Mouse (Mus musculus) forebrain, embryonic 14.5 days (tissue): ENCODE measurements around the gene Tert. TPM values are rescaled to one million over a fixed set of nuclear protein-coding genes. Genes with fewer than 3 reads are reported as not detected.

ENCODE experiments used
- ATAC-seq: fragments of 200-750 bp; cut with Nextera tagmentation; 2 replicates; pipeline ENCODE4 v1.8.0; 2017; ENCODE audit warnings: mild to moderate bottlenecking, moderate library complexity
- DNase-seq: peaks from one replicate; pipeline ENCODE4 v3.0.0-alpha.2; 2015; ENCODE audit warnings: low spot score
- H3K27ac ChIP-seq: fragments of 300-500 bp; sonication (generic); 2 replicates; pipeline ENCODE4 v1.5.1; 2014; ENCODE audit warnings: low read depth, mild to moderate bottlenecking, control low read depth, low read length, moderate library complexity
- H3K27me3 ChIP-seq: fragments of 300-500 bp; sonication (generic); replicated peaks from 2 replicates; pipeline ENCODE4 v1.6.1; 2014; ENCODE audit warnings: low read length, control low read depth, mixed read lengths; ENCODE audit not compliant: control insufficient read depth, insufficient read depth
- H3K36me3 ChIP-seq: fragments of 300-500 bp; sonication (generic); 2 replicates; pipeline ENCODE4 v1.6.1; 2014; ENCODE audit warnings: low read length, control low read depth; ENCODE audit not compliant: control insufficient read depth, insufficient read depth
- H3K4me1 ChIP-seq: fragments of 300-500 bp; sonication (generic); 2 replicates; pipeline ENCODE4 v1.6.1; 2014; ENCODE audit warnings: antibody characterized with exemption, low read length, control low read depth; ENCODE audit not compliant: control insufficient read depth, insufficient read depth
- H3K4me2 ChIP-seq: fragments of 300-500 bp; sonication (generic); 2 replicates; pipeline ENCODE4 v1.6.1; 2014; ENCODE audit warnings: mild to moderate bottlenecking, control low read depth, low read length
- H3K4me3 ChIP-seq: fragments of 300-500 bp; sonication (generic); 2 replicates; pipeline ENCODE4 v1.5.1; 2014; ENCODE audit warnings: low read depth, low read length, control low read depth
- H3K9ac ChIP-seq: fragments of 300-500 bp; sonication (generic); 2 replicates; pipeline ENCODE4 v1.6.1; 2014; ENCODE audit warnings: mild to moderate bottlenecking, low read length, control low read depth, moderate library complexity
- H3K9me3 ChIP-seq: fragments of 300-500 bp; sonication (generic); replicated peaks from 2 replicates; pipeline ENCODE4 v1.6.1; 2016; ENCODE audit warnings: low read length, control low read depth, mixed read lengths; ENCODE audit not compliant: control insufficient read depth
- WGBS: fragments of 180-500 bp; shearing (Covaris S2); extraction: QIAGEN DNeasy Blood & Tissue Kit; methylation state at CpG from one replicate; pipeline ENCODE4 v1.1.7; 2014; 5-methylcytosine and 5-hydroxymethylcytosine counted together
- polyA plus RNA-seq: library from polyadenylated mRNA; unstranded; fragments of >200 nt; fragmentation: Nextera tagmentation; extraction: Ambion mirVana; gene quantifications from 2 replicates; pipeline ENCODE4 v1.2.1, GENCODE M21; 2014

Gene Tert
- polyA plus RNA-seq, 1 experiment from 2014 or later: 1.8 TPM

DNA sequence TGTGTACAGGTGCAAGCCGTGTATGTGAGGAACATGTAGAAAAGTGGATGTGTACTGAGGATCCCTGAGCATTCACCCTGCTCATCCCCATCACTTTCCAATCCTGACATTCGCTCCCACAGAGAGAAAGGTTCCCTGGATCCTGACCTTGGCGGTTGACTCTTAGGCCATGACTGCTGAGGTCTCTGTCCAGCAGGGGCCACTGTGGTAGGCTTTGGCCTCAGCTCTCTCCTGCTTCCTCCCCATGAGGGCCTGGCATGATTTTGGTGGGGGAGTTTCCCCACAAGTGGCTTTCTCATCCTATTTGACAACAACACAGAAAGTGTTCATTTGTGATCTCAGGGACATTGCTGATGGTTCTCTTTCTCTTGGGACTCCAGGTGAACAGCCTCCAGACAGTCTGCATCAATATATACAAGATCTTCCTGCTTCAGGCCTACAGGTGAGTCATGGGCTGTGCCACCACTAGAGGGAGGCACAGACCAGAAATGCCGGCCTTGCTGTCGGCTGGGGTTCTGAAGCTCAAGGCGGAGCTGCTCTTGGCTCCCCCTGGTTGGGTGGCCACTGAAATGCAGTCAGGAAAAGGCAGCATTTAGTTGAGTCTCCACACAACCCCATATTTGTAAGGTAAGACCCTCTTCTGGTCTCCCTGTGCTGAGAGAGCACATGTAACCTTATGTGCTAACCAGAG lies 19.8 kb downstream of the Tert start:
- H3K36me3 ChIP-seq: no peaks in the 10 kb centered on the region
- H3K9ac ChIP-seq: no peak overlapping the region
- no peak overlapping the region for H3K27ac ChIP-seq
- H3K9me3 ChIP-seq: no peaks in the 10 kb centered on the region
- no peaks in the 10 kb centered on the region for H3K4me1 ChIP-seq
- peak; percentile 66; the same call in 1 of the 2 replicates for ATAC-seq
- WGBS: 40% methylated on average over 6 of the region's 6 CpGs
- DNase-seq: peak; percentile 60
- no peak overlapping the region for H3K4me2 ChIP-seq
- H3K4me3 ChIP-seq: no peak overlapping the region
- no peaks in the 10 kb centered on the region for H3K27me3 ChIP-seq

- Histone ChIP-seq H3K4me3 (no peak overlapping the region), H3K4me2 (no peak overlapping the region), H3K27me3 (no peaks in the 10 kb centered on the region), H3K4me1 (no peaks in the 10 kb centered on the region), H3K9me3 (no peaks in the 10 kb centered on the region), H3K27ac (no peak overlapping the region), H3K9ac (no peak overlapping the region), H3K36me3 (no peaks in the 10 kb centered on the region)
- no peak for DNase-seq
- ATAC-seq: no peak
- 73% methylated on average over 3 of the region's 3 CpGs for WGBS
Observed at GRCm38 (mm10) chr13:73653266-73653665, 26.6 kb downstream of the Tert start.

- Histone ChIP-seq H3K4me2 (no peak overlapping the region), H3K27me3 (no peaks in the 10 kb centered on the region), H3K4me3 (no peak overlapping the region), H3K36me3 (no peaks in the 10 kb centered on the region), H3K9me3 (no peaks in the 10 kb centered on the region), H3K27ac (no peak overlapping the region), H3K4me1 (no peaks in the 10 kb centered on the region), H3K9ac (no peak overlapping the region)
- 80% methylated on average over 3 of the region's 3 CpGs for WGBS
- DNase-seq: no peak
- no peak for ATAC-seq
Observed at GRCm38 (mm10) chr13:73654976-73655375, 28.3 kb downstream of the Tert start.

GRCm38 (mm10) chr13:73658953-73659352 lies 32.2 kb downstream of the Tert start:
- Histone ChIP-seq H3K4me3 (no peak overlapping the region), H3K9ac (no peak overlapping the region), H3K9me3 (no peaks in the 10 kb centered on the region), H3K4me2 (no peak overlapping the region), H3K36me3 (no peaks in the 10 kb centered on the region), H3K27me3 (no peaks in the 10 kb centered on the region), H3K4me1 (no peaks in the 10 kb centered on the region), H3K27ac (no peak overlapping the region)
- WGBS: 54% methylated on average over 2 of the region's 2 CpGs
- no peak for DNase-seq
- no peak for ATAC-seq

- Histone ChIP-seq H3K27me3 (no peaks in the 10 kb centered on the region), H3K4me2 (no peak overlapping the region), H3K4me3 (no peak overlapping the region), H3K9ac (no peak overlapping the region), H3K36me3 (no peaks in the 10 kb centered on the region), H3K27ac (no peak overlapping the region), H3K9me3 (no peaks in the 10 kb centered on the region), H3K4me1 (no peaks in the 10 kb centered on the region)
- ATAC-seq (no peak), DNase-seq (no peak)
- WGBS: 68% methylated on average over 2 of the region's 2 CpGs
Observed at GRCm38 (mm10) chr13:73660163-73660695, 33.5 kb downstream of the Tert start.

DNA sequence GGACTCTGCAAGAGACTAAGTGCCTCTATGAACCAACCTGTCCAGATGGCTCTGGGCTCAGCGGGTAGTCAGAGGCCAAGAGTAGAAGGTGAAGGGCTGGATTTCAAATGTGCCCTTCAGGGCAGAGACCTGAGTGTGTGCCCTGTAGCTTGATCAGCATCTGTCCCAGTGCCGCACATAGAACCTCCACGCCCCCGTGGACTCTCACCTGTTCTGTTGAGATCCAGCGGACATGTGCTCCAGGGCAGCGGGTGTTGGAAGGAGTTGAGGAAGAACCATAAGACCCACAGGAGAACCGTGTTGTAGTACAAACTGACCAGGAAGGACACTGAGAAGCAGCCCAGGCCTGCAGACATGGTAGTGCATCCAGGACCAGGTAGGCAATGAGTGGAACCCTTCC lies 48.5 kb downstream of the Tert start:
- WGBS: 90% methylated on average over 7 of the region's 7 CpGs
- no peak for ATAC-seq

DNA sequence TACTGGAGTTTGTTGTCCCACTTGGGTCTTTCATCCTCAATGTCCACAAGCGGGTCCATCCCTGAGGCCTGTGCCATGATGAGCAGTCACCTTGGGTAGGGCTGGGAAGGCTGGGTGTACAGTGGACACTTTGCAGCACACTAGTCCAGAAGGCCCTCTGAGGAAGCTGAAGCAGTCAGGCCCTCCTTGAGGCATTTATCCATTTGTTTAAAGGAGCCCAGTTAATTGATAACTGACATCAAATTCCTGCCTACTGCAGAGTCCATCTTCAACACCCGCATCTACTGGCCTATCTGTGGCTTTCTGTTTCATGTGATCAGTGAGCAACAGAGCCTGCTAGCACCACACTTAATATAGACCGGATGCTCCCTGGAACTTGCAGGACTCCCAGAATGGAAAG lies 51.1 kb downstream of the Tert start, which contains the start of gene Slc6a18:
Gene Slc6a18, minus strand, starts transcription at position 171 of the 400 bp plus-strand sequence.
- Histone ChIP-seq H3K4me2 (no peak within 1 kb of the TSS), H3K4me3 (no peak within 1 kb of the TSS), H3K27ac (no peak within 1 kb of the TSS), H3K4me1 (no peaks in the 10 kb centered on the region), H3K9me3 (no peaks in the 10 kb centered on the region), H3K27me3 (no peaks in the 10 kb centered on the region), H3K9ac (no peak within 1 kb of the TSS), H3K36me3 (no peaks in the 10 kb centered on the region)
- no peak for DNase-seq
- 83% methylated on average over 3 of the region's 3 CpGs for whole genome bisulfite sequencing
- ATAC-seq: no peak

More for the DNA sequence above, 48.5 kb downstream of the Tert start:
- H3K4me1 ChIP-seq: no peaks in the 10 kb centered on the region
- no peak overlapping the region for H3K4me2 ChIP-seq
- H3K36me3 ChIP-seq: no peaks in the 10 kb centered on the region
- H3K27ac ChIP-seq: no peak overlapping the region
- H3K27me3 ChIP-seq: no peaks in the 10 kb centered on the region
- no peaks in the 10 kb centered on the region for H3K9me3 ChIP-seq
- no peak overlapping the region for H3K4me3 ChIP-seq
- no peak for DNase-seq
- no peak overlapping the region for H3K9ac ChIP-seq

- ATAC-seq: no peak
- no peaks in the 10 kb centered on the region for H3K4me1 ChIP-seq
- no peak overlapping the region for H3K9ac ChIP-seq
- H3K4me3 ChIP-seq: no peak overlapping the region
- no peaks in the 10 kb centered on the region for H3K36me3 ChIP-seq
- no peaks in the 10 kb centered on the region for H3K27me3 ChIP-seq
- 49% methylated on average over 2 of the region's 2 CpGs for WGBS
- no peak overlapping the region for H3K27ac ChIP-seq
- no peaks in the 10 kb centered on the region for H3K9me3 ChIP-seq
- no peak for DNase-seq
- no peak overlapping the region for H3K4me2 ChIP-seq
Observed at GRCm38 (mm10) chr13:73679311-73679710, 52.6 kb downstream of the Tert start.

DNA sequence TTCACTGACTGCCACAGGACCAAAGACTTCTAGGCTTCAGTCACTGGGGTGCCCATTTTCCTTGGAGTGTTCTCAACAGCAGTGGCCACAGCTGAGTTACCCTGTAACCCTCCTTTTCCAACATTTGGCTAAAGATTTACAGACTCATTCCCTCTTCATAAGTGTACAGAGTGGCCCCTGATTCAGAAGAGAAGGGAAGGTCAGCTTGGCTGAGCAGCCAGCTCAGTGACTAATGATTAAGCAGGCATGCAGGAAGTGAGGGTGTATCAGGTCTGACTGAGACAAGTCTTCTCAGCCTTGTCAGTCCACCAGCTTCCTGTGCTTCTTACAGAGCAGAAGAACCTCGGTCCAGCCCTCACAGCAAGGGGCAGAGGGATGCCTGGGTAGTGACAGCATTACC lies 53.7 kb downstream of the Tert start:
- H3K4me1 ChIP-seq: no peaks in the 10 kb centered on the region
- WGBS: 32% methylated on average over 1 of the region's 1 CpGs
- H3K27me3 ChIP-seq: no peaks in the 10 kb centered on the region
- H3K4me3 ChIP-seq: no peak overlapping the region
- H3K4me2 ChIP-seq: no peak overlapping the region
- H3K9me3 ChIP-seq: no peaks in the 10 kb centered on the region
- H3K9ac ChIP-seq: no peak overlapping the region
- H3K36me3 ChIP-seq: no peaks in the 10 kb centered on the region
- DNase-seq: no peak
- ATAC-seq: no peak
- H3K27ac ChIP-seq: no peak overlapping the region
